Mouse (Mus musculus): ENCODE data around the gene 2310030G06Rik.

Gene 2310030G06Rik

GRCm38 (mm10) chr9:50746214-50746677 is at the start of gene 2310030G06Rik:
Gene 2310030G06Rik (minus strand): TSS chr9:50746536.
- in situ Hi-C loops (cut with MboI, MseI), result no loop called here

- in situ Hi-C loops (cut with MboI, MseI), result no loop called here
Measured at GRCm38 (mm10) chr9:50795266-50795665, 48.9 kb upstream of the 2310030G06Rik start.

GRCm38 (mm10) chr9:50782155-50782554 is 35.8 kb upstream of the 2310030G06Rik start:
- in situ Hi-C loops (cut with MboI, MseI), result loop anchor here (10.0 kb wide), 1 partner anchor 213 kb away; no protein-coding TSS in a partner anchor

GRCm38 (mm10) chr9:50776162-50776760 is 29.9 kb upstream of the 2310030G06Rik start:
- in situ Hi-C loops (cut with MboI, MseI), result no loop called here

- in situ Hi-C loops (cut with MboI, MseI), result no loop called here
Measured at GRCm38 (mm10) chr9:50775662-50776126, 29.4 kb upstream of the 2310030G06Rik start.

- in situ Hi-C loops (cut with MboI, MseI), result no loop called here
Measured at GRCm38 (mm10) chr9:50774991-50775612, 28.8 kb upstream of the 2310030G06Rik start, which contains the start of the genes Alg9 and 1110032A03Rik. Gene Alg9 (plus strand): TSS chr9:50775019. Gene 1110032A03Rik (minus strand): TSS chr9:50775520.

GRCm38 (mm10) chr9:50774026-50774462 is 27.7 kb upstream of the 2310030G06Rik start:
- in situ Hi-C loops (cut with MboI, MseI), result no loop called here

GRCm38 (mm10) chr9:50770011-50770410 is 23.7 kb upstream of the 2310030G06Rik start:
- in situ Hi-C loops (cut with MboI, MseI), result no loop called here

- in situ Hi-C loops (cut with MboI, MseI), result loop anchor here (5.0 to 10.0 kb wide), 2 partner anchors 71 to 1714 kb away; partner anchors contain the start of gene Zw10
Measured at GRCm38 (mm10) chr9:50768107-50769002, 22.0 kb upstream of the 2310030G06Rik start, which contains the start of gene Fdxacb1. Gene Fdxacb1 (plus strand): TSS chr9:50768236.

- in situ Hi-C loops (cut with MboI, MseI), result loop anchor here (5.0 to 10.0 kb wide), 2 partner anchors 70 to 1713 kb away; partner anchors contain the start of gene Zw10
Measured at GRCm38 (mm10) chr9:50767531-50768106, 21.3 kb upstream of the 2310030G06Rik start.

GRCm38 (mm10) chr9:50763331-50763730 is 17.0 kb upstream of the 2310030G06Rik start:
- in situ Hi-C loops (cut with MboI, MseI), result loop anchor here (10.0 kb wide), 1 partner anchor 1709 kb away; the partner anchor contains the start of gene Zw10

- in situ Hi-C loops (cut with MboI, MseI), result loop anchor here (10.0 kb wide), 1 partner anchor 1707 kb away; the partner anchor contains the start of gene Zw10
Measured at GRCm38 (mm10) chr9:50761520-50762243, 15.3 kb upstream of the 2310030G06Rik start.

GRCm38 (mm10) chr9:50756711-50757110 is 10.4 kb upstream of the 2310030G06Rik start:
- in situ Hi-C loops (cut with MboI, MseI), result no loop called here

GRCm38 (mm10) chr9:50753947-50754346 is 7.6 kb upstream of the 2310030G06Rik start:
- in situ Hi-C loops (cut with MboI, MseI), result no loop called here

- in situ Hi-C loops (cut with MboI, MseI), result no loop called here
Measured at GRCm38 (mm10) chr9:50752784-50753615, 6.7 kb upstream of the 2310030G06Rik start.

- in situ Hi-C loops (cut with MboI, MseI), result no loop called here
Measured at GRCm38 (mm10) chr9:50752054-50752602, 5.8 kb upstream of the 2310030G06Rik start, which contains the start of gene Hspb2. Gene Hspb2 (minus strand): TSS chr9:50752354.

GRCm38 (mm10) chr9:50751323-50751722 is 5.0 kb upstream of the 2310030G06Rik start, which contains the start of gene Cryab:
Gene Cryab (plus strand): TSS chr9:50751325.
- in situ Hi-C loops (cut with MboI, MseI), result no loop called here

GRCm38 (mm10) chr9:50750706-50751105 is 4.4 kb upstream of the 2310030G06Rik start:
- in situ Hi-C loops (cut with MboI, MseI), result no loop called here

GRCm38 (mm10) chr9:50745806-50746205 is 530 bp downstream of the 2310030G06Rik start:
- in situ Hi-C loops (cut with MboI, MseI), result no loop called here

Measured in regulatory T cell (primary cell).